Mouse (Mus musculus): ENCODE measurements around the gene Msh4.
"Not testable (repeated sequence)": the region's sequence is repeated elsewhere in the genome, so short reads cannot be mapped to it uniquely, and the experiment has no call there.

The Msh4 gene

GRCm38 (mm10) chr3:153849368-153850015 is 56.4 kb downstream of the Msh4 start:
- no peak for DNase-seq (ENCODE audit: low spot score in 2 of 2)

GRCm38 (mm10) chr3:153847207-153847733 is 58.7 kb downstream of the Msh4 start:
- no peak for DNase-seq (ENCODE audit: low spot score in 2 of 2)

- DNase-seq (ENCODE audit: low spot score in 2 of 2): no peak
These were observed 59.8 kb downstream of the Msh4 start for GRCm38 (mm10) chr3:153846109-153846508.

GRCm38 (mm10) chr3:153845500-153845899 is 60.4 kb downstream of the Msh4 start:
- DNase-seq (ENCODE audit: low spot score in 2 of 2): no peak

DNA sequence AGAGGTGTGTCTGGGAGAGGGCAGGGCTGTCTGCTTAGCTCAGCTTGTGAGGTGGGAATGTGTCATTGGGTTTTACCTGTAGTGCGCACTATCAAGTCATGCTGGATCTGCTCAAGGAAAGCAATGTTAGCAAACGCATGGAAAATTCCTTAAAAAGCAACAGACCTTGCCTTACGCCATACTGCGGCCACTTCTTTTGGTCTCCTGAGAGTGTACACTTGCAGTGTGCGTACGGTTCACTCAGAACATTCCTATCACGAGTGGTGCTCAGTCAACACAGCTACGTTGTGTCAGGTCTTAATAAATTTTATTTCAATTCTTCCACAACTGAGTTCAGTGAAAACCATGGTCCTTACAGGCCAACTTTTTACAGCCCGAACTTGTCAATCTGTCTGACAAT is 61.2 kb downstream of the Msh4 start:
- no peak for DNase-seq (ENCODE audit: low spot score in 2 of 2)

DNA sequence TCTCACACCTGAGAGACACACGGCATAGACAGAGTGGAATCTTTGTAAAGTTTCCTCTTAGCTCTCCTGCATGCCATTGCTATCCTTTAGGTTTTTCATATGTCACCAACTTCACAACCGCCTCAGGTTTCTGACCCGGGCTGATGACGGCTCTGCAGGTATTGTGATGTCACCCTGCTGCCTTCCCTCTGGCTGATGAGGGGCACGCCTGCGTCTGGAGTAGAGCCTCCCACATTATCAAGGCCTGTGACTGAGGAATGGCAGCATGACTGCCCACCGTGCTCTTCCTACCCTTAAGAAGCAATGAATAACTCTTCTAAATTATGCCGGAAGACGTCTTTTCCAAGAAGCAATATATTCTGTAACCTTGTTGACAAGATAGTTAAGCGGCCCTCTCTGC is 61.9 kb downstream of the Msh4 start, which contains the start of gene Asb17:
TSS of gene Asb17 (plus strand) at position 180 of the 400 bp plus-strand sequence.
- DNase-seq (ENCODE audit: low spot score in 2 of 2): no peak

- DNase-seq (ENCODE audit: low spot score in 2 of 2): no peak
These were observed 68.3 kb downstream of the Msh4 start for GRCm38 (mm10) chr3:153837593-153837992.

DNA sequence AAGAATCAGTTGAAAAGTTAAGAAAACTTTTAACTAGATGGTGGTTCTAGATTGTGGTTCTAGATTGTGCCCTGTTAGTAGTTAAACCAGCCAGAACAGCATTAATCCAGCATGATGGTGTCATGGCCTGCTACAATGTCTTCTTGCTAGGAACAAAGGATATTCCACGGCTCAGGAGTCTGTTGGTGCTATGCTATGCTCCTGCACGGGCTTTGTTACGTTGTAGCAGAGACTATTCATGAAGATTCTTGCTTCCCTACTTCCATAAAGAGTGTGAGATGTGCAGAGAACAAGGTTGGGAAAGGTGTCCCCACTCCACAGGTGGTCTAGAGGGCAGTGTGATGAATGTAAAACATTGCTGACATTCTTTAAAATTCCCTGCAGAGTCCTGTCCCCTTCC is 69.6 kb downstream of the Msh4 start:
- DNase-seq (ENCODE audit: low spot score in 2 of 2): no peak

DNA sequence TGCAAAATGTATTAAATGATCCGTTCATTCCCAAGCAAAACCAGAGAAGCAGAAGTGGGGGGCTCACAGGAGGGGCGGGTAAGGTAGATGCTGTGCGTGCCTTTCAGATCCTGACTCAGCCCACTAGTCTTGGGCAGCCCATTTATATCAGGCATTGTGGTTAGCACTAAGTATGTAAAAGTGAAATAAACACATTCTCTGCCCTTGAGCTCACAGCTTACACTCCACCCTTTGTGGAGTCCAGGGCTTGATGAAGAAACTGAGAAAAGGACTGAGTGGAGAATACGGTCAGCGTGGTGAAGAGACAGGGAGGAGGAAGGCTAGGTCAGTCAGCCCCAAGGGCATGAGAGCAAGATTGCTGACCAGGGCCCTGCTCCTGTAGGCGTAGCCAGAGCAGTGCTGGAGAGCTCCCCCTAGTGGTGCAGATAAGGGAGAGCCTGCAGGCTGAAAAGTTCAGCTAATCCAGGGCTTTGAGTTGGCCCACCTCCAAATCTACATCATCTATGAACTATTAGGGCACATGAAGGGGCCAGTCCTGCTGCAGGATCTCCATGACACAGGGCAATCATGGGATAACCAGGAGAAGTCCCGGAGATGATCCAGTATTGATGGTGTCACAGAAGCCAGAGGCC is 70.4 kb downstream of the Msh4 start:
- peak in 1 of 2 experiments; percentile 3 for DNase-seq (ENCODE audit: low spot score in 2 of 2)

- DNase-seq (ENCODE audit: low spot score in 2 of 2): no peak
These were observed 71.9 kb downstream of the Msh4 start for GRCm38 (mm10) chr3:153834071-153834470.

GRCm38 (mm10) chr3:153832654-153832945 is 73.3 kb downstream of the Msh4 start:
- DNase-seq (ENCODE audit: low spot score in 2 of 2): no peak

DNA sequence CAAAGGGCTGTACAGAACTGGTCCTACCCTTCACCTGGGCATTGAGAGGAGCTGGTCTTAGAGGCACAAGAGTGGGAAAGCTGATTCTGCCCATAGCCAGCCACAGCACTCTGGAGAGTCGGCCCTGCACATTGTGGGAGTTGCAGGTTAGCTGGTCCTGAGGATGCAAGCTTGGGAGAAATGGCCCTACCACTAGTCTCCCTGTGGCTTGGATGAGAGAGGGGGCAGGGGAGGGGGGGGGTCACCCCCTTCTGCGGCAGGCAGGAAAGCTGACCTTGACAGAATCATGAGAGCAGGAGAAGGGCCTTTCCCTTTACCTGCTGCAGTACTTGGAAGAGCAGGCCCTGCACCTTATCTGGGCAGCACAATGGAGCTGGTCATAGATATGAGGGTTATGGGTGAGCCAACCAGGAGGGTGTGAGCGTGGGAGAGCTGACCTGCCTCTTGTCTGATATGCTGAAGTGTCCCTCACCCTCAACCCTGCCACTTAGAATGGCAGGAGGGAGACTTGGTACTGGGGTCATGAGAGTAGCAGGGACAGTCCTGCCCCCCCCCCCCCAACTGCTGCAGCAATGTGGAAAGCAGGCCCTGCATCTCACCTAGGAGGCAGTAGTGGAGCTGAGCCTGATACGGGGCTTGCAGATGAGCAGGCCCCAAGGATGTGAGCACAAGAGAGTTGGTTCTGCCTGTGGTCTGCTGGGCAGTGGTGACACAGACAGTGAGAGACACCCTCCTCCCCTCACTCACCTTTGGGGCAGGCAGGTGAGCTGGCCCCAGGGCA is 73.9 kb downstream of the Msh4 start:
- DNase-seq (ENCODE audit: low spot score in 2 of 2): no peak

DNA sequence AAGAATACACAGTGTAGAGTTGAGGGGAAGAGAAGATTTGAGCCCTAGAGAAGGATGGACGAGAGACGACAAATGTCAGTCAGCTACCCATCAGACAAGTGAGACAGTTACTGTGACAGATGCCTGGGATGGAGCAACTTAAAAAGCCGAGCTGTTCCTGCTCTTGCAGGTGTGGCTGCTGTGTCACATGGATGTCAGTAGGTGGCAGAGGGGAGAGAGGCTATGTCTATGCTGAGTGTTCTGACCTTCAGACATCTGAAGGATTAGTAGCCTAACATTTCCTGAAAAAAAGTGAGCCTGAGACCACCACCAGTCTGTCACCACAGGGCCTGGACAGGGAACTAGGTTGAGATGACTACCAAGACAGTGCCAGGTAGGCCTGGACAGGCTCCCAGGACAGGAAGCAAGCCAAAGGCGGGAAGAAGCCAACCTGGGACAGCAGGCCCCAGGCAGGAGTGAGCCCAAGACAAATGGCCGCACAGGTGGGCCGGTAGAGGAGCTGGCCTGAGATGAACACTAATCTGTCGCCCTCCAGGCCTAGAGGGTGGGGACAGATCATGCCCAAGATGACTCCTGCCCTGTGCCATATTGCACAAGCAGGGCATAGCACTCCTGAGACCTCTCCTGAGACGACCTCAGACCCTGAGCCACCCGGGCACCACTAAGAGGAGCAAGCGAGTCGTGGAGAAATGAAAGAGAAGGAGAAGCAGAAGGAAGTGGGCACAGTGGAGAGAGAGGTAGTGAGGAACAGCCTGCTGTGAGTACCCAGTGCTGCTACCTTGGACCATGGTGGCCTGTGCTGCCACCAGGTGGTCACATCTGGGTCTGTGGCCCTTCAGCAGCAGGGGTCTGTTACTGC is 74.7 kb downstream of the Msh4 start:
- DNase-seq (ENCODE audit: low spot score in 2 of 2): no peak

DNA sequence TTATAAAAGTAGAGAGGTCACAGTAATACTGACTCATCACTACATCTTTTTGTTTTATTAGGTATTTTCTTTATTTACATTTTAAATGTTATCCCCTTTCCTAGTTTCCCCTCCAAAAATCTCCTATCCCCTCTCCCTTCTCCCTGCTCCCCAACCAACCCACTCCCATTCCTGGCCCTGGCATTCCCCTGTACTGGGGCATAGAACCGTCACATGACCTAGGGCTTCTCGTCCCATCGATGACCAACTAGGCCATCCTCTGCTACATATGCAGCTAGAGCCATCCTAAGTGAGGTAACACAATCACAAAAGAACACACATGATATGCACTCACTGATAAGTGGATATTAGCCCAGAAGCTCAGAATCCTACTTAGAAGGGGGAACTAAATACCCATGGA is 76.2 kb downstream of the Msh4 start:
- DNase-seq (ENCODE audit: low spot score in 2 of 2): not testable (repeated sequence)

GRCm38 (mm10) chr3:153826616-153827015 is 79.3 kb downstream of the Msh4 start:
- no peak for DNase-seq (ENCODE audit: low spot score in 2 of 2)

DNA sequence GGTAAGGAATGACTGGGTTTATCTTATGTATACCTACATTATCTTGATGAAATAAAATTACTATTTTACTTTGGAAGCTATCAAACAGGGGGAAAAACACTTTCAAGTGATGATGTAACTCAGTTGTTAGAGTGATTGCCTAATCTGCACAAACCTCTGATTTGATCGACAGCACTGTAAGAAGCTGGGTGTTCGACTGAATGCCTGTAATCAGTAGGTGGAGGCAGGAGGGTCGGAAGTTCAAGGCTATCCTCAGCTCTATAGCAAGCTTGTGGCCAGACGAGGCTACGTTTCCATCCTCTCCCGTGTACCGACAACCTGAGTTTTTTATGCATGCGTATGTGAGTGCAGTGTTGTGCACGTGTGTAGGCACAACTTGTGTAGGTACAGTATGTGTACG is 80.7 kb downstream of the Msh4 start:
- no peak for DNase-seq (ENCODE audit: low spot score in 2 of 2)

DNA sequence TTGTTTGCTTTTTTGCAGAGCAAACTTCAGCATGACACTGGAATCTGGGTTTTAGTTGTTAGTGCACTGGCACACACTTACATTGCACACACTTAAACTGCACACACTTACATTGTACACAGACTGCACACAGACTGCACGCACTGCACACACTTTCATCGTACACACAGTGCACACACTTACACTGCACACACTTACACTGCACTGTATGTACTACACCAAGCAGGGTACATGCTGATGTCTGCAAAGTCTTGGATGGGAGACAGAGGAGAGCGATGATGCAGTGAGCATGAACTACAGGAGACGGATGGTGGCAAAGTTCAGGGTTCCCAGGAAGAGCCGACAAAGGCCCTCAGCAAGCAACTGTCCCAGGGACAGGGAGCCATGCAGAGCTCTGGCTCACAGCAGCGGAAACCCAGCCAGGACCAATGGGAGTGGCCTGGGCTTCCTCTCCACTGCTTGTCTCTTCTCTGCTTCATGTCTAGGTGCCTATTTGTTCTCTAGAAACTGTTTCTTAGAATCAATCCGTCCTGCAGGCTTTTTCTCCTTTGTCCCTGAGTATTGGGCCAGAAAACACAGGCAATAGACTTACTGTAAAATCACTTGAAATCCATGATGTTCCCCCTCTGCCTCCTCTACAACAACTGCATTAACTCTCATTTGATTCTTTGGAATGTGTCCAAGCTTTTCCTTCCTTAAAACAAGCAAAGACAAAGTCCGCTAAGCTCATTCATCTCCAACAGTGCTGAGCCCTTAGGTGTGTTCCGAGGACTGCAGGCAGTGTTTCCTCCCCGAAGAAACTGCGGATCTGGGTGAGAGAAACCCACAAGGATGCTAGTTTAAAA is 82.0 kb downstream of the Msh4 start:
- DNase-seq (ENCODE audit: low spot score in 2 of 2): no peak

DNA sequence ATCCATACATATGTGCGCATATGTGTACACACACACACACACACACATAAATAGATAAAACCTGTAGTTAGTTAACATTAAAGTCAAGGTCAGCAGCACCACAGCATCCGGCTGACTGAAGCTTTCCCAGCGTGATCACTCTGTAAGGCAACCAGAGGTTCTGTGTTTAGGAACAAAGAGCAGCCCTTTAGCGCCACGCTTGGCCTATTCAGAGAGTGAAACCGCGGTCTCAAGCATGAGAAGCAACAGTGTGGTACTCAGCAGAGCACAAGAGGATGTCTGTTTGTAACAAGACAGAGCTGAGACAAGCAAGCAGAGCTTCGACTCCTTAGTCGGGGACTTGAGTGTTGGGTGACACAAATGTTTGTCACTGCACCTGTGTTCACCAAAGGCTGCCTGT is 86.5 kb downstream of the Msh4 start:
- DNase-seq (ENCODE audit: low spot score in 2 of 2): no peak

DNA sequence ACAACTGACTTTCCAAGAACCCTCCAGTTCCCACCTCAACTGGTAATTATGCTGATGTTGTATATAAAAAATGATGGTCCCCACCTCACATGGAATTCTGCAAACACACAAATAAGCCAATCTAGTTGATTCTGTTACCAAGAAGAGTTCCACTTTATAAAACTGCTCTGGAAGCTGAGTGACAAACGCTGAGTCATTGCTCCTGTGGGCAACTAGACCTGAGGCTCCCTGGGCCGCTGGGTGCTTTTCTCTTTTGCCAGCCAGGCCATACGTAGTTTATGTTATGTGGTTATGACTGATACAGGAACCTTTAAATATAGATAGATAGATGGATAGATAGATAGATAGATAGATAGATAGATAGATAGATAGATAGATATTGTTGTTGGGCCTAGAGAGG is 87.2 kb downstream of the Msh4 start:
- no peak for DNase-seq (ENCODE audit: low spot score in 2 of 2)

DNA sequence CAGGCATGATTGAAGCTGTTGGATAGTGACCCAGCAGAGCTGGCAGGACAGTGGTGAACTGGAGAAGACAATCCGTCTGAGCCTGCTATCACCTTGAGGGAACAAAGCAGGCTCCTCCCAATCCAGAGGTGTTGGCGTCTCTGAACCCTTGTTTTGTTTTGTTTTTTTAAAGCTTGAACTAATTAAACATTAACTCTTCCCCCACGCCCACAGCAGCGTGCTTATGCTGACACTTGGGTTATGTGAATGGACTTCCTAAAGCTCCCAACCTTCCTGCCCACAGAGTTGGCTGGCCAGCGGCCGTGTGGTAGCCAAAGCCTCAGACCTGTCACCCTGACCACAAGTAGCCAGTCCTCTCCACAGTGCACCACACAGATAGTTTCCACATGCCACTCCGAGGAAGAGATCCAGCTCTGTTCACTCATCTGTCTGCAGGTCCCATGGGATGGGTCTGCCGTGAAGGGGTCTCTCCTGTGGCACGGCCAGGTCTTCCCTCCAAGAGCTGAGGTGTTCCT is 88.5 kb downstream of the Msh4 start:
- DNase-seq (ENCODE audit: low spot score in 2 of 2): no peak

DNA sequence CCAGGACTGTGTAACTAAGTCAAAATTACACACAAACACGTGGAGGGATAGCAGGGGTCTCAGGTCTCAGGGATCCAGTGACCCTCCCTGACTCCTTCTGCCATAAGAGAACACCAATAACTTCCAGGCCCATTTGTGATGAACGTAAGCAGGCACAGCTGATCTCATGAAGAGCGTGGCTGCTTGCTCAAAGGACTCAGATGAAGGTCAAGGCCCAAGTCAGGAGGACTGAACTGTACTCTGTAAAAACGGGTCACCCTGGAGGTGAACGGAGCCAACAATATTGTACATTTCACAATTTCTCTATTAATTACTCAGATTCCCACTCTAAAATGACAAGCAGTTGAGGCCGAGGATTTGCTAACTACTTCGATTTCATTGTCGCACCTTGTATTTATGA is 91.9 kb downstream of the Msh4 start:
- no peak for DNase-seq (ENCODE audit: low spot score in 2 of 2)

Data from right cerebral cortex, postnatal 36 days (tissue).